Mouse (Mus musculus): ENCODE results near the gene Ncor1. TPM values are rescaled to one million over a fixed set of nuclear protein-coding genes. Genes with fewer than 3 reads are reported as not detected.
A peak's percentile ranks its signal among the peaks of the same experiment; 100 is the strongest.

Ncor1 gene
- polyA plus RNA-seq, 1 experiment from 2014 or later: 177 TPM

GRCm38 (mm10) chr11:62320097-62320496 lies 138.2 kb downstream of the Ncor1 start:
- Histone ChIP-seq H3K4me1 (ENCODE audit: insufficient read depth) (no peaks in the 10 kb centered on the region), H3K4me2 (no peak overlapping the region), H3K27me3 (ENCODE audit: insufficient read depth, low read length) (no peaks in the 10 kb centered on the region), H3K9me3 (ENCODE audit: low read depth, low read length) (no peaks in the 10 kb centered on the region), H3K27ac (ENCODE audit: low read depth) (no peak overlapping the region), H3K4me3 (ENCODE audit: low read depth, low read length) (no peak overlapping the region), H3K36me3 (ENCODE audit: insufficient read depth) (peaks cover 88% of the 10 kb centered on the region), H3K9ac (no peak overlapping the region)
- no peak for ATAC-seq (ENCODE audit: insufficient read depth)
- TF ChIP-seq CTCF (IDR thresholded peaks at IDR 0.05; ENCODE audit: low read depth): no peak
- 57% methylated on average over 3 of the region's 3 CpGs for WGBS
- peak; percentile 21 for DNase-seq

GRCm38 (mm10) chr11:62317746-62318145 lies 140.6 kb downstream of the Ncor1 start:
- DNase-seq (no peak), ATAC-seq (ENCODE audit: insufficient read depth) (no peak)
- H3K4me2 ChIP-seq: no peak overlapping the region
- TF ChIP-seq CTCF (IDR thresholded peaks at IDR 0.05; ENCODE audit: low read depth): no peak
- no peak overlapping the region for H3K27ac ChIP-seq (ENCODE audit: low read depth)
- peaks cover 95% of the 10 kb centered on the region for H3K36me3 ChIP-seq (ENCODE audit: insufficient read depth)
- H3K9me3 ChIP-seq (ENCODE audit: low read depth, low read length): no peaks in the 10 kb centered on the region
- no peaks in the 10 kb centered on the region for H3K27me3 ChIP-seq (ENCODE audit: insufficient read depth, low read length)
- WGBS: 66% methylated on average over 11 of the region's 11 CpGs
- no peak overlapping the region for H3K4me3 ChIP-seq (ENCODE audit: low read depth, low read length)
- H3K9ac ChIP-seq: no peak overlapping the region
- no peaks in the 10 kb centered on the region for H3K4me1 ChIP-seq (ENCODE audit: insufficient read depth)

DNA sequence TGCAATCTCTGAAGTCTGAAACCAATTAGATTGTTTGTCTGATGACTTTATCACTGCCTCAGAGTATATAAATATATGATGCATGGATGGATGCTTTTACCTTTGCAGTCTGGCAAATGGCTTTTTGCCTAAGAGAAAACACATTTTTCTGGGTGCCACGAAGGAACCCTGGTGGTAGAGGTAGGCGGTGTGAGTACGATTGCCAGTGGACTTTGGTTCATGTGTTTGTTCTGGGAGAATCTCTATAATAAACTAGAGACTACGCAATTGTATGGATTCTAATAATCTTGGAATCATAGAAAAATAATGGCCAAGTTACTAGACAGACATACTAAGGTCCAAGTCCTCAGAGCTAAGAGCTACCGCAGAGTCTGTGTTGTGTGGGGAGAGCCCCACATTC lies 143.4 kb downstream of the Ncor1 start:
- DNase-seq (no peak), ATAC-seq (ENCODE audit: insufficient read depth) (no peak)
- Histone ChIP-seq H3K4me2 (no peak overlapping the region), H3K36me3 (ENCODE audit: insufficient read depth) (peaks cover 77% of the 10 kb centered on the region), H3K27me3 (ENCODE audit: insufficient read depth, low read length) (no peaks in the 10 kb centered on the region), H3K9ac (no peak overlapping the region), H3K4me1 (ENCODE audit: insufficient read depth) (no peaks in the 10 kb centered on the region), H3K4me3 (ENCODE audit: low read depth, low read length) (no peak overlapping the region), H3K27ac (ENCODE audit: low read depth) (no peak overlapping the region), H3K9me3 (ENCODE audit: low read depth, low read length) (no peaks in the 10 kb centered on the region)
- TF ChIP-seq CTCF (IDR thresholded peaks at IDR 0.05; ENCODE audit: low read depth): no peak
- 94% methylated on average over 5 of the region's 5 CpGs for WGBS

GRCm38 (mm10) chr11:62309296-62309695 lies 149.0 kb downstream of the Ncor1 start:
- no peak for ATAC-seq (ENCODE audit: insufficient read depth)
- no peak for TF ChIP-seq CTCF (IDR thresholded peaks at IDR 0.05; ENCODE audit: low read depth)
- Histone ChIP-seq H3K36me3 (ENCODE audit: insufficient read depth) (peaks cover 43% of the 10 kb centered on the region), H3K9ac (no peak overlapping the region), H3K4me2 (no peak overlapping the region), H3K9me3 (ENCODE audit: low read depth, low read length) (no peaks in the 10 kb centered on the region), H3K4me1 (ENCODE audit: insufficient read depth) (no peaks in the 10 kb centered on the region), H3K27me3 (ENCODE audit: insufficient read depth, low read length) (no peaks in the 10 kb centered on the region), H3K4me3 (ENCODE audit: low read depth, low read length) (no peak overlapping the region), H3K27ac (ENCODE audit: low read depth) (no peak overlapping the region)
- DNase-seq: no peak
- 94% methylated on average over 2 of the region's 2 CpGs for WGBS

- Histone ChIP-seq H3K27ac (ENCODE audit: low read depth) (no peak overlapping the region), H3K36me3 (ENCODE audit: insufficient read depth) (peaks cover 21% of the 10 kb centered on the region), H3K9ac (no peak overlapping the region), H3K4me3 (ENCODE audit: low read depth, low read length) (no peak overlapping the region), H3K9me3 (ENCODE audit: low read depth, low read length) (no peaks in the 10 kb centered on the region), H3K4me2 (no peak overlapping the region), H3K27me3 (ENCODE audit: insufficient read depth, low read length) (no peaks in the 10 kb centered on the region), H3K4me1 (ENCODE audit: insufficient read depth) (no peaks in the 10 kb centered on the region)
- 95% methylated on average over 2 of the region's 2 CpGs for WGBS
- ATAC-seq (ENCODE audit: insufficient read depth): no peak
- no peak for TF ChIP-seq CTCF (IDR thresholded peaks at IDR 0.05; ENCODE audit: low read depth)
- DNase-seq: no peak
These were observed 152.5 kb downstream of the Ncor1 start for GRCm38 (mm10) chr11:62305866-62306265.

DNA sequence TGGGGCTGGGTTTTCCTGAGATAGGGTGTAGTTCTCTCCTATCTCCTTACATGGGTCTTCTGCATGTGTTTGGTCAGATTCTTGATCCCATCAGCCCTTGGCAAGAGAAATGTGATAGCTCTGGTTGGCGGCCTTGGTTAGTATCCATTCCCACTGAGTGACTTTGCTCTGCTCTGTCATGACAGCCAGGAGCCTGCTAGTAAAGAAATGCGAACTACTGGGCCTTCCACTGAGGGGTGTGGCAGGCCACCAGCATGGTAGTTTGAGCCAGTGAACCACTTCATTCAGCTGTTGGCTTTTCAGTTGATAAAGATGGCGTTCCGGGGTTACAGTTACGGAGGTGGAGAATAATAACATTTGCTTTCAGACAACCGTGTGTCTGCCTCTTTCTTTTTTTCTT lies 159.5 kb downstream of the Ncor1 start:
- ATAC-seq (ENCODE audit: insufficient read depth): no peak
- DNase-seq: no peak
- Histone ChIP-seq H3K9me3 (ENCODE audit: low read depth, low read length) (no peaks in the 10 kb centered on the region), H3K9ac (no peak overlapping the region), H3K4me3 (ENCODE audit: low read depth, low read length) (no peak overlapping the region), H3K4me1 (ENCODE audit: insufficient read depth) (no peaks in the 10 kb centered on the region), H3K27me3 (ENCODE audit: insufficient read depth, low read length) (no peaks in the 10 kb centered on the region), H3K4me2 (no peak overlapping the region), H3K27ac (ENCODE audit: low read depth) (no peak overlapping the region), H3K36me3 (ENCODE audit: insufficient read depth) (peaks cover 16% of the 10 kb centered on the region)
- TF ChIP-seq CTCF (IDR thresholded peaks at IDR 0.05; ENCODE audit: low read depth): no peak
- 85% methylated on average over 6 of the region's 6 CpGs for WGBS

DNA sequence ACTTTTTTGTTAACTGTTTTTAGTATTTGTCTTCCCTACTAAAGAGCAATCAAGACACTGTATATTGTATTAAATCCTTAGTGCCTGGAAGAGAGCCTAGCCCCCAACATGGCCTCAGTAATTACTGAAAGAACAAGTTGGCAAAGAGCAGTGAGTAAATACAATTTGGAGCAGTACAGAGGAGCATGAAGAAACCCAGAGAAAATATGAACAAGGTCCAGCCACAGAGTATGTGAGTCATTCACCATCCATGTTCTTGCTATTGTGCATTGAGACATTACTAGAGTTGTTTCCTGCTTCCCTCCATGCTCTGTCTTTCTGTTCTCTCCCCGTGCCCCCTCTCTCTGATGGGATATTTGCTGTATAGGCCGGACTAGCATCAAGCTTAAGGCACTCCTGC lies 164.2 kb downstream of the Ncor1 start:
- Histone ChIP-seq H3K36me3 (ENCODE audit: insufficient read depth) (peaks cover 22% of the 10 kb centered on the region), H3K9me3 (ENCODE audit: low read depth, low read length) (no peaks in the 10 kb centered on the region), H3K27me3 (ENCODE audit: insufficient read depth, low read length) (no peaks in the 10 kb centered on the region), H3K4me2 (no peak overlapping the region), H3K27ac (ENCODE audit: low read depth) (no peak overlapping the region), H3K9ac (no peak overlapping the region), H3K4me1 (ENCODE audit: insufficient read depth) (no peaks in the 10 kb centered on the region), H3K4me3 (ENCODE audit: low read depth, low read length) (no peak overlapping the region)
- ATAC-seq (ENCODE audit: insufficient read depth) (no peak), DNase-seq (no peak)
- no peak for TF ChIP-seq CTCF (IDR thresholded peaks at IDR 0.05; ENCODE audit: low read depth)
- 89% methylated on average over 2 of the region's 2 CpGs for WGBS

DNA sequence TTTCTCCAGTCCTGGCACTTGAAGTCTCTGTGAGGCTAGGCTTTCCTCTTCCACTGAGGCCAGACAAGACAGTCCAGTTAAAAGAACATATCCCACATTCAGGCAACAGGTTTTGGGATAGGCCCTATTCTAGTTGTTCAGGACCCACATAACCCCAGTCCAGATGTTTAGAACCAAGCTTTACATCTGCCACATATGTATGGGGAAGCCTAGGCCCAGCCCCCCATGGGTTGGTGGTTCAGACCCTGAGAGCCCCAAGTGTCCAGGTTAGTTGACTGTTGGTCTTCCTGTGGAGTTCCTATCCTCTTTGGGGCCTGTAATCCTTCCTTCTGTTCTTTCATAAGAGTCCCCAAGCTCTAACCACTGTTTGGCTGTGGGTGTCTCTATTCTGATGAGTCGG lies 170.6 kb downstream of the Ncor1 start:
- H3K27me3 ChIP-seq (ENCODE audit: insufficient read depth, low read length): no peaks in the 10 kb centered on the region
- no peak overlapping the region for H3K27ac ChIP-seq (ENCODE audit: low read depth)
- H3K9ac ChIP-seq: no peak overlapping the region
- no peaks in the 10 kb centered on the region for H3K9me3 ChIP-seq (ENCODE audit: low read depth, low read length)
- peaks cover 33% of the 10 kb centered on the region for H3K36me3 ChIP-seq (ENCODE audit: insufficient read depth)
- ATAC-seq (ENCODE audit: insufficient read depth) (no peak), DNase-seq (no peak)
- no peak overlapping the region for H3K4me2 ChIP-seq
- 93% methylated on average over 1 of the region's 1 CpGs for WGBS
- H3K4me3 ChIP-seq (ENCODE audit: low read depth, low read length): no peak overlapping the region
- H3K4me1 ChIP-seq (ENCODE audit: insufficient read depth): no peaks in the 10 kb centered on the region
- TF ChIP-seq CTCF (IDR thresholded peaks at IDR 0.05; ENCODE audit: low read depth): no peak
